Mouse (Mus musculus) liver, embryonic 14.5 days (tissue): ENCODE data around the gene Lamb3. TPM values are rescaled to one million over a fixed set of nuclear protein-coding genes. Genes with fewer than 3 reads are reported as not detected.

Experiments
- ATAC-seq: fragments of 200-750 bp; cut with Nextera tagmentation; 2 replicates; pipeline ENCODE4 v1.8.0; 2017; ENCODE audit warnings: moderate number of reproducible peaks, mild to moderate bottlenecking, moderate library complexity; ENCODE audit not compliant: insufficient read depth
- DNase-seq, 3 experiments: peaks; one replicate each; pipeline ENCODE4 v3.0.0-alpha.2; 2012 to 2013; ENCODE audit warnings: low read depth in 3 of 3, low spot score in 3 of 3
- H3K27ac ChIP-seq: fragments of 300-500 bp; sonication (generic); 2 replicates; pipeline ENCODE4 v1.5.1; 2014; ENCODE audit warnings: moderate library complexity, mild to moderate bottlenecking, control low read depth, inconsistent platforms
- H3K27me3 ChIP-seq: fragments of 300-500 bp; sonication (generic); 2 replicates; pipeline ENCODE4 v1.6.1; 2014; ENCODE audit warnings: mild to moderate bottlenecking, low read length, moderate library complexity; ENCODE audit not compliant: control insufficient read depth, insufficient read depth
- H3K36me3 ChIP-seq: fragments of 300-500 bp; sonication (generic); replicated peaks from 2 replicates; pipeline ENCODE4 v1.6.1; 2014; ENCODE audit warnings: low read depth; ENCODE audit not compliant: control insufficient read depth, insufficient read depth
- H3K4me1 ChIP-seq, 2 experiments: fragments of 200-500 bp in 1 of 2; fragments of 300-500 bp in 1 of 2; sonication (generic) in 1 of 2; replicated peaks; 2 replicates each; pipeline ENCODE4 v1.6.1; 2012 to 2014; ENCODE audit warnings: antibody characterized with exemption in 1 of 2, inconsistent platforms in 1 of 2, low read length in 1 of 2; ENCODE audit not compliant: control insufficient read depth in 2 of 2, insufficient read depth in 2 of 2
- H3K4me2 ChIP-seq: fragments of 300-500 bp; sonication (generic); 2 replicates; pipeline ENCODE4 v1.6.1; 2014; ENCODE audit warnings: low read depth, mild to moderate bottlenecking, control low read depth, moderate library complexity
- H3K4me3 ChIP-seq, 2 experiments: fragments of 200-500 bp in 1 of 2; fragments of 300-500 bp in 1 of 2; sonication (generic) in 1 of 2; 2 replicates each; pipeline ENCODE4 v1.5.1; 2012 to 2014; ENCODE audit warnings: low read depth in 2 of 2, low read length in 2 of 2, mild to moderate bottlenecking in 2 of 2, control low read depth in 1 of 2, inconsistent platforms in 1 of 2, moderate library complexity in 1 of 2; ENCODE audit not compliant: insufficient read depth in 1 of 2
- H3K9ac ChIP-seq: fragments of 300-500 bp; sonication (generic); replicated peaks from 2 replicates; pipeline ENCODE4 v1.6.1; 2014; ENCODE audit warnings: mild to moderate bottlenecking, control low read depth, moderate library complexity
- H3K9me3 ChIP-seq: fragments of 300-500 bp; sonication (generic); 2 replicates; pipeline ENCODE4 v1.6.1; 2016; ENCODE audit warnings: low read length, mixed read lengths; ENCODE audit not compliant: control insufficient read depth
- CTCF ChIP-seq: IDR thresholded peaks from 2 replicates; pipeline ENCODE4 v1.5.1; 2016; ENCODE audit warnings: antibody characterized with exemption, low read depth, control low read depth
- EP300 ChIP-seq: IDR thresholded peaks from 2 replicates; pipeline ENCODE4 v1.6.1; 2016; ENCODE audit warnings: antibody characterized with exemption, low read depth
- WGBS: fragments of 180-500 bp; shearing (Covaris S2); extraction: QIAGEN DNeasy Blood & Tissue Kit; methylation state at CpG from one replicate; pipeline ENCODE4 v1.1.7; 2014; ENCODE audit not compliant: insufficient replicate concordance; 5-methylcytosine and 5-hydroxymethylcytosine counted together
- polyA plus RNA-seq, 2 experiments: library from polyadenylated mRNA; depleted of rRNA in 1 of 2; stranded (reverse) in 1 of 2; unstranded in 1 of 2; fragments of >200 nt; fragmentation: Nextera tagmentation in 1 of 2; extraction: Ambion mirVana in 1 of 2; gene quantifications; 2 replicates each; pipeline versions ENCODE4 v1.2.1 to v1.2.3; 2012 to 2014

Lamb3 gene
- polyA plus RNA-seq, 2 experiments: 0.17 to 0.28 TPM

- H3K9ac ChIP-seq: no peak overlapping the region
- no peak overlapping the region for H3K27ac ChIP-seq
- H3K4me2 ChIP-seq: no peak overlapping the region
- no peaks in the 10 kb centered on the region for H3K36me3 ChIP-seq
- DNase-seq (no peak), ATAC-seq (no peak)
- TF ChIP-seq CTCF (no peak), EP300 (no peak)
- no peaks in the 10 kb centered on the region for H3K4me1 ChIP-seq
- H3K9me3 ChIP-seq: no peaks in the 10 kb centered on the region
- H3K4me3 ChIP-seq: no peak overlapping the region
- H3K27me3 ChIP-seq: no peaks in the 10 kb centered on the region
Measured at GRCm38 (mm10) chr1:193256289-193256577, 48.7 kb downstream of the Lamb3 start.

GRCm38 (mm10) chr1:193256621-193257098 is 49.2 kb downstream of the Lamb3 start:
- Histone ChIP-seq H3K4me1 (no peaks in the 10 kb centered on the region), H3K4me2 (no peak overlapping the region), H3K27me3 (no peaks in the 10 kb centered on the region), H3K27ac (no peak overlapping the region), H3K36me3 (no peaks in the 10 kb centered on the region), H3K4me3 (no peak overlapping the region), H3K9me3 (no peaks in the 10 kb centered on the region), H3K9ac (no peak overlapping the region)
- WGBS: 57% methylated on average over 5 of the region's 5 CpGs
- ATAC-seq: no peak
- TF ChIP-seq EP300 (no peak), CTCF (no peak)
- no peak for DNase-seq

- H3K36me3 ChIP-seq: no peaks in the 10 kb centered on the region
- H3K9me3 ChIP-seq: no peaks in the 10 kb centered on the region
- 70% methylated on average over 9 of the region's 9 CpGs for WGBS
- ATAC-seq (no peak), DNase-seq (no peak)
- no peak overlapping the region for H3K27ac ChIP-seq
- H3K4me1 ChIP-seq: 0 out of 4 replicates have a peak, but pooled peaks cover 0 to 3% of the 10 kb centered on the region in 2 experiments
- H3K4me3 ChIP-seq: no peak overlapping the region
- no peak overlapping the region for H3K4me2 ChIP-seq
- H3K27me3 ChIP-seq: no peaks in the 10 kb centered on the region
- TF ChIP-seq CTCF: no peak
- H3K9ac ChIP-seq: no peak overlapping the region
Measured at GRCm38 (mm10) chr1:193259559-193259958, 52.1 kb downstream of the Lamb3 start.

GRCm38 (mm10) chr1:193261897-193262548 is 54.5 kb downstream of the Lamb3 start:
- WGBS: 42% methylated on average over 7 of the region's 7 CpGs
- no peak for TF ChIP-seq CTCF
- no peak for TF ChIP-seq EP300
- ATAC-seq: no peak

GRCm38 (mm10) chr1:193263026-193263907 is 55.8 kb downstream of the Lamb3 start:
- H3K9ac ChIP-seq: no peak overlapping the region
- 51% methylated on average over 8 of the region's 8 CpGs for WGBS
- no peaks in the 10 kb centered on the region for H3K9me3 ChIP-seq
- 0 out of 4 replicates have a peak, but pooled peaks cover 0 to 3% of the 10 kb centered on the region in 2 experiments for H3K4me1 ChIP-seq
- no peak for ATAC-seq
- no peaks in the 10 kb centered on the region for H3K27me3 ChIP-seq
- H3K4me3 ChIP-seq: no peak overlapping the region
- no peaks in the 10 kb centered on the region for H3K36me3 ChIP-seq
- H3K27ac ChIP-seq: no peak overlapping the region
- H3K4me2 ChIP-seq: no peak overlapping the region
- DNase-seq: no peak
- TF ChIP-seq EP300 (no peak), CTCF (no peak)

More at GRCm38 (mm10) chr1:193261897-193262548, 54.5 kb downstream of the Lamb3 start:
- Histone ChIP-seq H3K36me3 (no peaks in the 10 kb centered on the region), H3K27ac (no peak overlapping the region), H3K9me3 (no peaks in the 10 kb centered on the region), H3K9ac (no peak overlapping the region), H3K4me3 (no peak overlapping the region), H3K27me3 (no peaks in the 10 kb centered on the region), H3K4me1 (0 out of 4 replicates have a peak, but pooled peaks cover 0 to 3% of the 10 kb centered on the region in 2 experiments), H3K4me2 (no peak overlapping the region)
- no peak for DNase-seq
